Mouse (Mus musculus): Measurements from ENCODE around the gene Isoc2a.
"Not testable (repeated sequence)": the region's sequence is repeated elsewhere in the genome, so short reads cannot be mapped to it uniquely, and the experiment has no call there.

Gene Isoc2a

GRCm38 (mm10) chr7:4876753-4877221 lies at the start of gene Isoc2a:
TSS of gene Isoc2a (plus strand) at chr7:4877153.
- DNase-seq (ENCODE audit: low spot score in 2 of 2), result peak; percentile 69 to 70

GRCm38 (mm10) chr7:4830476-4830875 lies 46.5 kb upstream of the Isoc2a start:
- no peak for DNase-seq (ENCODE audit: low spot score in 2 of 2)

GRCm38 (mm10) chr7:4835631-4836327 lies 41.2 kb upstream of the Isoc2a start:
- no peak for DNase-seq (ENCODE audit: low spot score in 2 of 2)

GRCm38 (mm10) chr7:4836351-4836792 lies 40.6 kb upstream of the Isoc2a start:
- DNase-seq (ENCODE audit: low spot score in 2 of 2), result peak in 1 of 2 experiments; percentile 43

- DNase-seq (ENCODE audit: low spot score in 2 of 2), result no peak
These were observed 39.3 kb upstream of the Isoc2a start for GRCm38 (mm10) chr7:4837639-4838038.

- no peak for DNase-seq (ENCODE audit: low spot score in 2 of 2)
These were observed 34.9 kb upstream of the Isoc2a start for GRCm38 (mm10) chr7:4842077-4842476.

- DNase-seq (ENCODE audit: low spot score in 2 of 2), result no peak
These were observed 34.3 kb upstream of the Isoc2a start for GRCm38 (mm10) chr7:4842634-4843131.

GRCm38 (mm10) chr7:4843604-4844244 lies 33.2 kb upstream of the Isoc2a start:
- no peak for DNase-seq (ENCODE audit: low spot score in 2 of 2)

- DNase-seq (ENCODE audit: low spot score in 2 of 2), result no peak
These were observed 32.6 kb upstream of the Isoc2a start, which contains the start of gene Shisa7 for GRCm38 (mm10) chr7:4844245-4844916. TSS of gene Shisa7 (minus strand) at chr7:4844696.

GRCm38 (mm10) chr7:4844917-4845309 lies 32.0 kb upstream of the Isoc2a start:
- DNase-seq (ENCODE audit: low spot score in 2 of 2), result no peak

- DNase-seq (ENCODE audit: low spot score in 2 of 2), result no peak
These were observed 27.6 kb upstream of the Isoc2a start for GRCm38 (mm10) chr7:4849372-4849771.

GRCm38 (mm10) chr7:4850621-4851314 lies 26.2 kb upstream of the Isoc2a start:
- DNase-seq (ENCODE audit: low spot score in 2 of 2), result no peak

GRCm38 (mm10) chr7:4851315-4851688 lies 25.7 kb upstream of the Isoc2a start:
- DNase-seq (ENCODE audit: low spot score in 2 of 2), result no peak

- DNase-seq (ENCODE audit: low spot score in 2 of 2), result no peak
These were observed 23.3 kb upstream of the Isoc2a start for GRCm38 (mm10) chr7:4853613-4854012.

GRCm38 (mm10) chr7:4856508-4856907 lies 20.4 kb upstream of the Isoc2a start:
- DNase-seq (ENCODE audit: low spot score in 2 of 2), result no peak

GRCm38 (mm10) chr7:4857321-4857720 lies 19.6 kb upstream of the Isoc2a start:
- DNase-seq (ENCODE audit: low spot score in 2 of 2), result no peak

GRCm38 (mm10) chr7:4859418-4859978 lies 17.5 kb upstream of the Isoc2a start:
- no peak for DNase-seq (ENCODE audit: low spot score in 2 of 2)

GRCm38 (mm10) chr7:4860926-4861325 lies 16.0 kb upstream of the Isoc2a start:
- DNase-seq (ENCODE audit: low spot score in 2 of 2), result not testable (repeated sequence)

GRCm38 (mm10) chr7:4863041-4863440 lies 13.9 kb upstream of the Isoc2a start:
- DNase-seq (ENCODE audit: low spot score in 2 of 2), result no peak

- DNase-seq (ENCODE audit: low spot score in 2 of 2), result no peak
These were observed 13.3 kb upstream of the Isoc2a start for GRCm38 (mm10) chr7:4863541-4864080.
